Mouse (Mus musculus): ENCODE measurements around the gene Actg1.

GRCm38 (mm10) chr11:120352571-120353290, 4.4 kb upstream of the Actg1 start:
- no peak for TF ChIP-seq POLR2A (IDR thresholded peaks at IDR 0.05; ENCODE audit: insufficient read length, low read depth)
- no peak for TF ChIP-seq POLR2AphosphoS2 (IDR thresholded peaks at IDR 0.05; ENCODE audit: insufficient read length, low read depth)
- no peak for TF ChIP-seq MYOG (IDR thresholded peaks at IDR 0.05; ENCODE audit: control insufficient read depth in 1 of 3, insufficient read depth in 1 of 3, insufficient read length in 2 of 3, low read depth in 2 of 3)
- TF ChIP-seq MAX (IDR thresholded peaks at IDR 0.05; ENCODE audit: low read depth), result no peak
- no peak for TF ChIP-seq SRF (IDR thresholded peaks at IDR 0.05; ENCODE audit: control insufficient read depth, insufficient read length, low read depth)
- no peak for TF ChIP-seq CEBPB (IDR thresholded peaks at IDR 0.05; ENCODE audit: insufficient read depth, poor library complexity, severe bottlenecking)
- no peak for TF ChIP-seq USF1 (IDR thresholded peaks at IDR 0.05; ENCODE audit: low read depth)
- TF ChIP-seq TCF12 (IDR thresholded peaks at IDR 0.05; ENCODE audit: insufficient read depth, poor library complexity, severe bottlenecking), result no peak
- no peak for TF ChIP-seq REST (IDR thresholded peaks at IDR 0.05; ENCODE audit: insufficient read depth, insufficient read length)
- no peak for TF ChIP-seq MYOD1 (IDR thresholded peaks at IDR 0.05; ENCODE audit: control insufficient read depth in 1 of 3, insufficient read length in 2 of 3, low read depth in 2 of 3)
- TF ChIP-seq E2F4 (IDR thresholded peaks at IDR 0.05; ENCODE audit: insufficient read depth), result no peak
